Mouse (Mus musculus): ENCODE results near the gene Acox3.

The Acox3 gene

DNA sequence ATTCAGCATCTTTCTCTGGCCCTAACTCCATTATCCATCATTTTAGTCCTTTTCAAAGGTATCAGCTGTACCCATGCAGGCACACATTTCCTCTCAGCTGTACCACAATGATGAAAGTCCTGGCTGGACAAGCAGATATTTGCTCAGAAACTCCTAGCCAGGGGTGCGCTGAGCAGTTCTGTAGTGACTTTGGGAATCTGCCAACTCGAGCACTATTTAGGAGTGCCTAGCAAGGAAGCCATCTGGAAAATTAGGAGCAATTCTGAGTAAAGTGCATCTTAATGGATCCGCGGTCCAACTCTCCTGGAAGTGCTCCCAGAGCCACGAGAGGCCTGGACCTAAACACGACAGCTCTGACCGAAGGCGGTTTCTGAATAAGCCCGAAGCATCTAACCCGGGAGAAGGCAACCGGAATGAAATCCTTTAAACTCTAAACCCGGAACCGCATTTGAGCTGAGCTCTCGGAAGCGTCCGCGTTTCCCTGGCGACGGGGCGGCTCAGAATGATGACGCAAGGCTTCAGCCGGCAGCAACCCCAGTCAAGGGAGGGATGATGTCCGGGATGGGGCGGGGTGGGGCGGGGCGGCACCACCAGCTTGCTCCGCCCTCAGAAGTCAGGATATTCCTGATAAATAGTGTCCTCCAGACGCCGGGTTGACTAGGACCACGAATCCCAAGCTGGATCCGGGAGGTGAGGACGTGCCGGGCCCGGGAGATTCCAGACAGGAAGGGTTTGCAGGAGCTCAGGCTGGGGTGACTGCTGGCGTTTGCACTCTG, at the start of gene Acox3:
Gene Acox3 (plus strand): TSS at position 596 of the 776 bp plus-strand sequence.
- DNase-seq (ENCODE audit: low read depth, low spot score) = peak; percentile 99

DNA sequence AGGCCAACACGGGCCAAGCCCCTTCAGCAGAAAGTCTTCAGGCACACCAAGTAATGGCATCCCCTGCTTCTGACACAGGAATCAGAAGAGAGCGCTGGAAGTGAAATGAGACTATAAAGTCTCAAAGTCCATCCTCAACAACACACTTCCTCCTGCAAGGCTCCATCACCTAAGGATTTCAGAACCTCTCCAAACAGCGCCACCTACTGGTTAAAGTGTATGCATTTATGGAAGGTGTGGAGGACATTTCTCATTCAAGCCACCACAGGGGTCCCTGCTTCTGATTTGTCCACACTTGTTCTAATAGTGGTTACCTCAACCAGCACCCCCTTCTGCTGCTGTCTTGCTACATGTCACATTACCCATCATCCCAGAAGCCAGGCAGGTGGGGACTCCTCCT, 46.6 kb upstream of the Acox3 start:
- no peak for DNase-seq (ENCODE audit: low read depth, low spot score)

DNA sequence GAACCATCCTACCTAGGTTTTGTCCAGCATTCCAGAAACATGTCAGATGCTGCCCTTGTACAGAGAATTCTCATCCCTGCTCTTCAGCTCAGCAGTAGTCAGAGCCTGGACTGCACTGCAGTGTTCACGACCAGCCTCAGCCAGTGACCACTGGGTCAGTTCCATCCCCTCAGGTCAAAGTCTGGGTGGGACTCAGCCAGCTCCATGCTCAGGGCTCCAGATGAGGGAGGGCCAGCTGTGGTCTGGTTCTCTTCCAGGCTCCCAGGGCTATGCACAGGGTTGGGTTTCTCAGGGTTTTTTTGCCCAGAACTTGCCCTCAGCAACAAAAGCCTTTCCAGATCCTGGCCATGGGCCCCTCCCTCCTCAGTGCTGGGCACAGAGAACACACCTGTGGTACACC, 45.4 kb upstream of the Acox3 start:
- no peak for DNase-seq (ENCODE audit: low read depth, low spot score)

DNA sequence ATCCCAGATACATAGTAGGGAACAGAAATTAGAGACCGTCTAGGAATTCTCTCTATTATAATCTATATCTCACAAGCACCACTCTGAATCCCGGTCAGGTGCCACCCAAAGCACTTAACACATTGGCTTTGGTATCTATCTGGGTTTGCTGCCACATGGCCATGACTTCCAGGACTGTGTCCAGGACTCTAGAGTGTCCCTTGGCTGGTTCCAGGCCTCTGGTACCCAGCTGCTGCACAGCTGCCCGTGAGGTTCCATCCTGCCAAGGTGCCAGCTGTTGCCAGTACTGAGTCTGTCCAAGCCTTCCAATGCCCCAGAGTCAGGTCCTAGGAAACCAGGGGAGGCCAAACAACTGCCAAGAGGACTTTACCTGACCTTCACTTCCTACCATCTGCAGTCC, 44.8 kb upstream of the Acox3 start:
- DNase-seq (ENCODE audit: low read depth, low spot score) = no peak

DNA sequence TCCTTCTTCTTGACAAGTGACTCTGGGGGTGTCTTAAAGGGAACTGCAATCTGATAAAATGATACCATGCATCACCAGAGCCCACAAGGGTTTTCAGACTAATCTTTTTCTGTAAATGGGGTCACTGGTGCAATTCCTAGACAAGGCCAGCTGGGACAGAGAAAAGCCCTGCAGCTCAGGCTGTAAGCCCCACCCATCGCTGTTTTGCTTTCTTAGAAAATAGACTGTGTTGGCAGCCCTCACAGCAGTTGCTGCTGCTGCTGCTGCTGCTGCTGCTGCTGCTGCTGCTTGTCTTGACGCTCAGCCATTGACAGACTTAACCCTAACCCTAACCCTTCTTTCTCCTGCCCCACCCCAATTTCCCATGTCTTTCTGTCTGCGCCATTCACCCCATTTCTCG, 43.3 kb upstream of the Acox3 start:
- no peak for DNase-seq (ENCODE audit: low read depth, low spot score)

DNA sequence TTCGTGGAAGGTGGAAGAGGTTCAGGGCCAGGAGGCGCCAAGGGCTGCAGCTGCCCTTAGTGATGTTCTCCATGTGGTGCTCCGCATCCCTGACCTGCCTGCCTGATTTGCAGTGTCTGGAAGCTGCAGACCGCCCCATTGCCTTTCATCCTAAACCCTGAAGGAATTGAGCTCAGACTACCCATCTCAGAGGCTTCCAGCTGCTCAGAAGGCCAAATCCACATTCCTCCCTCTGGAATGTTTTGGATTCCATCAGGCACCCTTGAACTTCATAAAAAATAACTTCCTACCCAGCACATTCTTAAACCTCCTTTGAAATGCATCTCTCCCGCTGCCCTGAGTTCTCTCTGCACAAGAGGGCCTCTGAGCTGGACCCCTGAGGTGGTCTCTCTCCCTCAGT, 42.3 kb upstream of the Acox3 start:
- no peak for DNase-seq (ENCODE audit: low read depth, low spot score)

DNA sequence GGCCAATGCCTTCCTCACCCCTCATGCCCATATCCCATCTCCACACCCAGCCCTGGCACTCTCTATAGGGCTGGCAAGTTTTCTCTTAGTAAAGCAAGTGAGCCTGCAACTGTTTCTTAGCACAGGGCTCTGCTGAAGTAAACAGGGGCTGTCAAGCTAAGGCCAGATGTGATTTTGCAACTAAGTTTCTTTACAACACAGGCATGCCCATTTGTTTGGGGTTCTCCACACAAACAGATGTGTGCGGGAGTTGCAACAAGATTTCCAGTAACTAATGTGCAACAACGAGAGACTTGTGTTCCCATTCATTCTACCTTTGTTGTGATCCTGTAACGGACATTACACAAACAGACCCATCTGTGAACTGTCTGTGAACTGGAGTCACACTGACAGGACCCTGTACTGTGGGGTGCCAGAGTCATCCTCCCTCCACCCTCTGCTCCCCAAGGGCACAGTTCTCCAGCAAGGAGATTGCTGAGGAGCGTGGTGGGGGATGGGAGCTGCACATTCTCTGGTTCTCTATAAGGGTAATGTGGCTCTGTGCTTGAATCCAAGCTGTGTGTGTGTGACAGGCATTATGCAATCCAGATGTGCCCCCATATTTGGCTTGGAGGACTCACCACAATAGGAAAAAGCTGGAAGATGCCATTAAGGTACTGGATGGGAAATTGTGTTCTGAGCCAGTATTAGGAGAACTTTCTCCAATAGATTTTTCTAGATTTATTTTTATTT, 41.6 kb upstream of the Acox3 start:
- no peak for DNase-seq (ENCODE audit: low read depth, low spot score)

DNA sequence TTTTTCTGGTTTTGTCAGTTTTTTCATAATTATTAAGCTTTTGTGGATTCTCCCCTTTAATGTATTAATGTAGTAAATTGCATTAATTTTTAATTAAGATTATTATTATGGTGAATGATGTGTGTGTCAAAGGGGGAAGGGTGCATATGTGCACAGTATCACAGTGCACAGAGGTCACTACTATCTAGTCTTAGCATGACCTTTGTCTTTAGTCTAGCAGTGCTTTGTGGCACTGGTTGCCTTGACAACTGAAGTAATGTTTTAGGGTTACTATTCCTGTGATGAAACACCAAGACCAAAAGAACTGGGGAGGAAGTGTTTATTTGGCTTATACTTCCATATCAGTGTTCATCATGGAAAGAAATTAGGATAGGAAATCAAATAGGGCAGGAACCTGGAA, 36.7 kb upstream of the Acox3 start:
- no peak for DNase-seq (ENCODE audit: low read depth, low spot score)

DNA sequence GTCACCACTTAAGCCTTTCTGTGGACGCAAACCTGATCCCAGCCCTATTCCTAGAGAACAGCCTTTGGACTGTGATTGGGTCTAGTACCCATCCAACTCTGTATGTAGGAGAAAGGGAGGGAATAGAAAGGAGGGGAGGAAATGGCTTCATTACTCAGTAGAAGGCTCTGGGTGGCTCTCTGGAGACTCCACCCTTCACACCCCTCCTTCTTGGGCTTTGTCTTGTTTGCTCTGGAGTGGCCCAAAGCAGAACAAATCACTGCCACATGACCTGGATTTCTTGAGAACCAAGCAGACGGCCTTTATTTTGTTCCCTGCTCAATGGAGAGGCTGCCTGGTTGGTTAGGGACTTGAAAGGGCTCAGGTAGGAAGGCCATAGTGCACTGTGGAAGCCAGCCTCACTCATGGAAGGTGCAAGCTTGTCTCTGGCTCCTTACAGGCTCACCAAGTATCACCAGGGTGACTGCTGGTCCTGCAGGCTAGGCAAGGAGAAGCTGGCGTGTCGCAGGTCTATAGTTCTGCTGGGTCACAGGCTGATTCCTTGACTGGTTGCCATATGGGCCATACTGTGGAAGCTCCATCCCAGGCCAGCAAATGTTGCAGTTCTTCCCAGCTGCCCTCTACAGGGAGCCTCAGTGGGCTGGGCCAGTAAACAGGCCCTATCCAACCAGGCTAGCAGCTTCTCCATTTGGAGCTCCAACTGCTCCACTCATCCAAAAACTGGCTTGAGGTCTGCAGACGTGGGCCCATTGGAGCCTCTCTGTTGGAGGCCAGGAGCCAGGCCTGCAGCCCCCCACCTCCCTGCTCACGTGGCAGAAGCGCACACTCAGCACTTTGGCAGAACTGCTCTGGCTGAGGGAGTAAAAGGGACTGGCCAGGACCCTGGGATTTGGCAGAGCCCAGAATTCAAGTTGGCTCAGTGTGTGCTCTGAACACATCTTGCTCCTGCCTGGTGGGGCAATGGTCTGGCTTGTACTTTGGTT, 30.7 kb upstream of the Acox3 start:
- peak; percentile 84 for DNase-seq (ENCODE audit: low read depth, low spot score)

DNA sequence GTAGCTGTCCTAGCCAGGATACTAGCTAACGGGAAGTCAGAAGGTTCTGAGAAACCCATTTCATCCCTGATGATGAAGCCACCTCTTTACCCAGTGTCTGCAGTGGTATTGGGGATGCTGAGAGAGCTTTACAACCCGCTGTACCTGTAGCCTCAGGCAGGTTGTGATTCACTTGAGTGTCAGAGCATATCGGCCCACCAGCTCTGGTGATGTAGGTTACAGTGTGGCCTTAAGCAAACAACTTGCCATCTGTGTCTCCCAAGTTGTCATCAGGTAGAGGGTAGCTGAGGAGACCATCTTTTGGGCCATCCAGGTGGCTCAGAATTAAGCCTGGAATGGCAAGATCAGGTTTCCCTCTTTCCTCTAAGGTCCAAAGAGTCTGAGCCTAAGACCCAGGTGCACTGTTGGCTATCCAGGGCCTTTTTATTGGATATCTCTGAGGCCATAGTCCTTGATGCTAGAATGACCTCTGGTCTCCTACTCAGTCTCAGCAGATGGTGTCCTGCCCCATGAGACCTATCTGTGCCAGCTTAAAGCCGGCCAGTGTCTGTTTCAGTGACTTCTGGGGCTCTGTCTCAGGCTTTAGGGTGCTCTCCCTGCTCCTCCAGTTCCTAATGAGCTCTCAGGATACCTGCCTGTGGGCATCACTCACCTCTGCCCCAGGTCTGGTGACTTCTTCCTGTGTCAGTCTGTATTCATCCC, 29.9 kb upstream of the Acox3 start:
- DNase-seq (ENCODE audit: low read depth, low spot score) = no peak

DNA sequence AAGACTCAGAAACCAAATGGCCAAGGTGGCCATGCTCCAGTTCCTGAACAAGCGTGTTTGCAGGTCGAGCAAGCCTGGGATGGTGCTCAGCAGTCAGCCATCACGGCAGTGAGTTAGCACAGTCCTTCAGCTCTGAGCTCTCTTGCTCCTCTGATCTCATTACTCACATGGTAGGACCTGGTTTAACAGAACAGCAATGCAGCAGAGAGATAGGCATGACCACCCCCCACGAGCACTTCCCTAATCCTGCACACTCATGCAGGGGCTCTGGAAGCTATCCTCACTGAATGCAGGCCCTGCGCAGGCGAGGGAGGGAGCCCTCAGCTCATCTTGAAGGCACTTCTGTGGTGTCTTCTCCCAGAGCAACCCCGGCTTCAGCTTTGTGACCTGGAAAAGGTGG, 26.4 kb upstream of the Acox3 start:
- no peak for DNase-seq (ENCODE audit: low read depth, low spot score)

DNA sequence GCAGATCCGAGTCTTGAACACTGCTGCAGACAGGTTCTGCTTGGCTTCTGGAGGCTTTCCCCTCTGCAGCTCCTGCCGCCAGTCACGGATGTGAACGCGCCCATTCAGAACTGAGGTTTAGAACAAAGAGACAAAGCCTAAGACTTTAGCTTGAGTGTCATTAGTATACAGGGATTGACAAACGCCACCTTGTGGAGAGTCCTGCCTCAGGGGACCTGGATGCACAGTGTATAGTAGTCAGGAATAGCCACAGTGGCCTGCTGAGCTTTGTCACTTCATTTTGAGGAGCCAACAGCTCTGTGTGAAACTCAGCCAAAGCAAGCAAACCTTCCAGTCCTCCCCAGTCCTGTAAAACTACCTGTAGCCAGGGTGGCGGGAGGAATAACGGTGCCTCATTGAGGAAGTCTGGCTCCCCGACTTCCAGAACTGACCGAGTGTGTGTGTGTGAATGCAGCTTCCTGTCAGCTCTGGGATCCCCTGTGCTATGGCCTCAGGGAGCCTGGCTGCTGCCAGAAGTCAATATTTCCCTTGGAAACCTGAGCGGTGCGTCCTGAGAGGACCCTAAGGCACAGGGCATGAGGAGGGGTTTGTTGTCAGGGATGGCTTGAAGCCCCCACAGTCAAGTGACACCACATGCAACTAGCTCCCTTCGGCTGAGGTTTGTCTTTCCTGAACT, 24.8 kb upstream of the Acox3 start:
- DNase-seq (ENCODE audit: low read depth, low spot score) = peak; percentile 33

DNA sequence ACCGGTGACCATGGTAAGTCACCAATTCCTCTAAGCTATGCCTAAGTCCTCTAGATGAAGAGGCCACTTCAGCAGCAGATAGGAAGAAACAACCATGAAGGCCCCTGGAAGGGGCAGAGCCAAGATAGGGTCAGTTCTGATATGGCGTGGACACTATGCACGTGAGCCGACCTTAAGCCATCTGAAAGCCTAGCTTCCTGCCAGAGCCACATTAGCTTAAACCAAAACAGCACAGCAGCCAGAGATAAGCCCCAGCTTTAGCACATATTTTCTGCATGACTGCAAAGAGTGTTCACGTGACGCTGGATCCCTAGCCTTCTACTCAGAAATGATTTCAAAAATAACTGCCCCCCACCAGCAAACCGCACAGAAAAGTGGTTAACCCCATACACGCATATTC, 23.4 kb upstream of the Acox3 start:
- DNase-seq (ENCODE audit: low read depth, low spot score) = no peak

DNA sequence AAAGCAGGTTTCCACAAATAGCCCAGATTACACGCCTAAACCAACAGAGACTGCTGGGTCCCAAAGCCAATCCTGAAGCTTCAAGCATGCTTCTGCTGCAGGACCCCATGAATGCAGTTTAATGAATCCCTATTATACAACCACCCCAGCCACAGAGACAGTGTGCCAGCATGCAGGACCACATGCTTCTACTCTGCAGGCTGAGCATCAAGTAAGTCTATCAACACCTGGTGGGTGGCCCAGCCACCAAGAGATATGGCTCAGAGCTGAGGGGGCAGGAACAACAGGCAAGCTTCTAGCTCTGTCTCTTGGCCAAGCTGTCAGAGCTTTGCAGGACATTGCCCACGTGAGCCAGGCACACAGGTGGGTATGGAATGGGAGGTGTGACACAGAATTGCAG, 20.2 kb upstream of the Acox3 start:
- peak; percentile 71 for DNase-seq (ENCODE audit: low read depth, low spot score)

DNA sequence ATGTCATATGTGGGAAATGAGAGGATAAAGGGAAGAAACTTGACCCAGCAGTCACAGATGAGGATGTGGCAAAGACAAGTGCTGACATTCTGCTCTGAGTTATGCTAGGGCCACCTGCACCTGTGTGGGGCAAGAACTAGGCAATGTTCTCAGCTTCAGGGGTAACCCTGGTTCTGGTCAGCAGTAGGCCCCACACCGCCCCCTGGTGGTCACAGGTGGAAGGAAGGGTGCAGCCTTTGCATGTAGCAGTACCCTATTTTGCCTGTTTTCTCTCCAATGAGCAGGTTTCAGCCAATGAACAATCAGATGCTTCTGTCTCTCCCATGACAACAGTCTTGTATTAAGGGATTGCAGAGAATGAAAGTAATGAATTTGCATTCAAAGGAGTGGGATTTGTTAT, 19.4 kb upstream of the Acox3 start:
- DNase-seq (ENCODE audit: low read depth, low spot score) = peak; percentile 77

DNA sequence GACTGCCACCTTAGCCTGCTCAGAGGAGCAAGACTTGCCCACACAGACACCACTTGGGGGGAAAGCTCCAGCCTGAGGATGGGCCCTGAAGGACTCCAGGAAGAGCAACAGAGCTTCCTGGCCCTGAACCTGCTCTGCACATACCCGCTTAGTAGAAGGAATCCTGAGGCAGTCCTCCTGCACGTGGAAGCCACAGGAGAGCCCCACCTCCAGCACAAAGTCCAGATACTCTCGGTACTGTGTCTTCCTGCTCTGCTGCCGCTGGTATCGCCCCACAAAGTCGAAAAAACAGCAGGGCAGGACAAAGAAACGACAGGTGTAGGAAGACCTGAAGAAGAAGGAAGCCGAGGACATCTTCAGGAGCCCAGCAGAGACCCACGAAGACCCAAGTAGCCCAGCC, 17.6 kb upstream of the Acox3 start:
- no peak for DNase-seq (ENCODE audit: low read depth, low spot score)

DNA sequence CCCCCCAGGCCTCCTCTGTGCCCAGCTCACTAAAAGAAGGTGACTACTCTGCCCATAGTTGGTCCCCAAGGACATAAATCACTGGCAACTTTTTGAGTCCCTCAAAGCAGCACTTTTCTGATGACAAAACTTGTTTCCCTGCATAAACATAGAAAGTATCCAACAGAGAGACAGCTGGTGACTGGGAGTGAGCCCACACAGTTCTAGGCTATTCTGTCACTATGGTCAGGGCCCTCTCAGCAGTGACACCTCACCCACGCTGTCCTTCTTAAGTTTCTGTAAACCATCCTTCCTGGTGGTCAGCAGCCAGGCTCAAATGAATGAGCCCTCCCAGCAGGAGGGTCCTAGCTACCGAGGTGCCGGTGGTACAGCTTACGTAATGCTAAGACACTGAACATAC, 16.2 kb upstream of the Acox3 start:
- DNase-seq (ENCODE audit: low read depth, low spot score) = peak; percentile 56

DNA sequence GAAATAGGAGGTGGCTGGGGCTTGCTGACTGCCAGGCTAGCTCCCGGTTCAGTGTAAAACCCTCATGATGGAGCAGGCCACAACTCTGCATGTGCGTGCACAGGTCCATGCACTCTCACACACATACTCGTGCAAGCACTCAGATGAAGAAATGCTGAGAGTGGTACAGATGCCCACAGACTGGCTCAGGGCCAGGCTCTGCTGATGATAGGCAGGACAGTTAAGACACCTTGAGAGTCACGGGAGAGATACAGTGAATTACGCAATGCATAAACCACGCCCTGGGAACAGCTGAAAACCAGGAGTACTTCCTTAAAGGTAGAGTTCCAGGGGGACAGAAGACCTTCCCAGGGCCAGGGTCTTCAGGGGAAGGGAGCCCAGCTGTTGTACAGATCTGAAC, 11.3 kb upstream of the Acox3 start:
- DNase-seq (ENCODE audit: low read depth, low spot score) = no peak

DNA sequence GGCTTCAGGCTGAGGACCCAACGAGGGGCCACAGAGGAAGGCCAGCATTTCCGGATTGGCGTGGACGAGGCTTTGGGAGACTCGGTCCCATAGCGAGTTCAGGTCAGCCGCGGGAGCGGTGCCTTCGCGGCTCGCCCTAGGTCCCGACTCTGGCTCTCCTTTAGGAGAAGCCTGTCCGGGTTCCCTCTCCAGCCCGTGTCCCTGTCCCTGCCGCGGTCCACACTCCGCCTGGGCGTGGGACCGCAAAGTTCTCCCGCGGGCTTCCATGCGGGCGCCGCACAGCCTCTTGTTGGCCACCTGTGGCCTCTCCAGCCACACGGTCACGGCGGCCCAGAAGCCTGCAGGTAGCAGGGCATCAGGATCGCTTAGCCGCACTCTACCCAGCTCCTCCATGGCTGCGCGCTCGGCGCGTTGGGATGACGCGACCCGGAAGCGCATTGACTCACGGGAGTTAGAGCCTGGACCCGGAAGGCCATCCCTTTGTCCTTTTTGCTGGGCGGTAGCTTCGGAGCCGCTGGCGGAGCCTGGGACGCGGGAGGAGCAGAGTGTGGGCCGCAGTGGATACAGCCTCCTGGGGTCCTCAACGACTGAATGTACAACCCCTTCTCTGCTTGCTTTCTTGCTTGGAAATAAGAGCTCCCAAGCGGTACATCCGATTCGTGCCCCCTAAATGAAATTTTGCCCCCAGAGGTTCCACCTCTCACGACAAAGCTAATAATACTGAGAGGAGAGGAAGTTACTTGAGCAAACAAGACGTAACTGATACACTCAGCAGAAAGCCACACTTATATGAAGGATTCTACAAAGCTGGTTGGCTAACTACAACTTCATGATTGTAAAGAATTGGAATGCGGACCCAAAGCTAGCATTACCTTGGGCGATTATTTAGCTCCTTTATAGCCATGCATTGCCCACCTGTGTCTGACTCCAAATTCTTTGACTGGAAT, 7.9 kb upstream of the Acox3 start, which contains the start of gene Trmt44:
Gene Trmt44 (minus strand): TSS at position 418 of the 947 bp plus-strand sequence.
- DNase-seq (ENCODE audit: low read depth, low spot score) = peak; percentile 98
